Mouse (Mus musculus): ENCODE measurements around the gene Itgal.

GRCm38 (mm10) chr7:127260309-127261111 is 35.5 kb upstream of the Itgal start, which contains the start of gene Dctpp1:
- TF ChIP-seq CTCF (IDR thresholded peaks at IDR 0.05; ENCODE audit: low read depth) (peak; percentile 94), EP300 (optimal IDR thresholded peaks at IDR 0.05) (peak; percentile 50)

Measured in stomach, postnatal 0 days (tissue).